Mouse (Mus musculus) induced T-regulatory cell, adult 2 months (primary cell): ENCODE data around the gene Rps23.

ENCODE experiments used
- DNase-seq: peaks from one replicate; pipeline ENCODE4 v3.0.0-alpha.2; 2012; ENCODE audit warnings: low read depth

Gene Rps23

DNA sequence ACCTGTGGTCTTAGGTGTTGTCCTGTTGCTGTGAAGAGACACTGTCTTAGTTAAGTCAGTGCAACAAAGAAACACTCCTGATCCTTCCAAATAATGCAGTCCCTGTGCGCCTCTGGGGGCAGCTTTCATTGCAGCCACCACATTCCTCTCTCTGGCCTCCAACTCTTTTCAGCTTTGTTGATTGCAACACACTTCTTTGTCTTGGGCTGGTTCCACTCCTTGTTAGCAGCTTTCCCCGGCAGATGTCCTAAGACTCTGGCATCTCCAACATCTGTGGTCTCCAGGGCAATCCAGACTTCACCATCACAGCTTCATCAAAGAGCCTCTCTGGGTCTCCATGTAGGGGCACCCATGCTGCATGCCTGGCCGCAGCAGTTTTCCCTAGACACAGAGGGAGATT lies 10.5 kb downstream of the Rps23 start:
- no peak for DNase-seq

DNA sequence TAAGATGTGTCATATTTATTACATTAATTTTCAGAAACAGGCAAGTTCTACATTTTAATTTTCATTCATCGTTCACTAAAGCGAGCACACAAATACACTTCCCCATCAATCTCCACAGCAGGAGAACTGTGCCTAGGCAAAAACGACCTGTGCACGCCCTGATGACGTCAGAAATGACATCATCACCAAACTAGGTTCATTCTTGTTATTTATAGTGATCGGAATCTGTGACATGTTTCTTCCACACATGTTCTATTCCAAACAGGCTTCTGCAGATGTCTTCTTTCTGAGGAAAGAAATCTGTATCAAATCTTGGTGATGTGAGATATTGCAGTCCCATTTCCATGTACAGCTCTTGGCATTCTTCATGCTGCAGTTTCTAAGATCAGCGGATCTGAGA lies 13.1 kb downstream of the Rps23 start:
- DNase-seq, result no peak

DNA sequence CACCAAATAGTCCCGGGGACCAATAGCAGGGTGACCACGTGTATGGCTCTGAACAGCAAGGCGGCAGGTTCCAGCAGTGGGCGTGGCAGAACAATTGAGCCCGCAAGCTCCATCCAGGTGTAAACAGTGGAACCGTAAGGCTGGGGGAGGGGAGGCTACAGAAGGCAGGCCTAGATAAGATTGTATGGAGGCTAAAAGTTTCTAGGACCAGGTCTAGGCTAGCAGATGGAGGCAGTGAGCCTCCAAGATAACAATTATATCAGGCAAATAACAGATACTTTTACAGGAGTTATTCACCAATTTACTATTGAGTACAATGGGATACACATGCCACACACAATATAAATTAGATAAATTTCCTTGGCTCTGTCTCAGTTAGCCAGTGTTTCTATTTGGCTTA lies 16.4 kb downstream of the Rps23 start:
- no peak for DNase-seq

DNA sequence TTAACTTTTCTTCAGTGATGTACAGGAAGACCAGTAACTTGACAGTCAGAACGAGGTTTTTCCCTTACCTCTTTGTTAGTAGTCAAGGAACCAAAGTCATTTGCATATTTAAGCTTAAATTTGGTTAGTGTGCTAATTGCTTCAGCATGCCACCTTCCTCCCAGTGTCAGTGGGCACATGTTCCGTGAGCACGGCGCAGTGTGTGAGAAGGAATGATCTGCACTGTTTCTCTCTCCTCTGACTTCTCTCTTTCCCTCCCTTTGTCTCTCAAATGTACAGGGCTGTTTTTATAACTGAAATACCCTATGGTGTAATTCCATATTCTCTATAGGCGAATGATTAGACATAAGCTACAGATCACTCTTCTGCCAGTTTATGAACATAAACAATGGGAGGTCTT lies 16.8 kb downstream of the Rps23 start:
- no peak for DNase-seq

DNA sequence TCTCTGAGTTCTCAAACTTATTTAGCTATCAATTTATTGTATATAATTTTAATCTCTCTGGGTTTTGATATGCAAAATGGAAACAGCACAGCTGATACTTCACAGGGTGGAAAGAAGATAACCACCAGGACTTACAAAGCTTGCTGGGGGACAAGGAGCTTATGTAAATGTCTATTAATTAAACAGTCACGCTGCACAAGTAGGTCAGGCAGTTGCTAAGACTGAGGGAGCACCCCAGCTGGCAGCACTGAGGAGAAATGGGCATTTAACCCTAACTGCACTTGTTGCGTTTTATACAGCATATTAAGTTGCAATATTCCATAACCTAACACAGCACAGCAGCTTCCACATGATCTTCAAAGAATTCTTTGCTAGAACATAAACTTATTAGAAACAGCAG lies 36.1 kb downstream of the Rps23 start:
- DNase-seq, result no peak

DNA sequence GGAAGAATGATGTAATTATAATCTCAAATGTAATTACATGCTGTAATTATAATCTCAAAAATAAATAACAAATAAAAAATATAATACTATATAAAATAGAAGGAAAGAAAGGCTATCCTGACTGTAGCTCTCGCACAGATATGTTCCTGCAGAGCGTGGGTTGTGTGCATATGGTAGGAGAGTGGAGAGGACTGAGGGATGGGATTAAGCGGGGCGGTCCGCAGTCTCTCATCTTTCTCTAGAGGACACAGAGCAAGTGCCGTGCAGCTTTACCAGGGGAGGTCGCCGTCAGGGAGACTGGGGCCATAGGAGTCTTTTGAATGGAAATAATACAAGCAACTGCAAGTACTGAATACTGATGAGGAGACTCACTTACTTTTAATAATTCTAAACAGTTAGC lies 37.8 kb downstream of the Rps23 start:
- DNase-seq, result no peak

DNA sequence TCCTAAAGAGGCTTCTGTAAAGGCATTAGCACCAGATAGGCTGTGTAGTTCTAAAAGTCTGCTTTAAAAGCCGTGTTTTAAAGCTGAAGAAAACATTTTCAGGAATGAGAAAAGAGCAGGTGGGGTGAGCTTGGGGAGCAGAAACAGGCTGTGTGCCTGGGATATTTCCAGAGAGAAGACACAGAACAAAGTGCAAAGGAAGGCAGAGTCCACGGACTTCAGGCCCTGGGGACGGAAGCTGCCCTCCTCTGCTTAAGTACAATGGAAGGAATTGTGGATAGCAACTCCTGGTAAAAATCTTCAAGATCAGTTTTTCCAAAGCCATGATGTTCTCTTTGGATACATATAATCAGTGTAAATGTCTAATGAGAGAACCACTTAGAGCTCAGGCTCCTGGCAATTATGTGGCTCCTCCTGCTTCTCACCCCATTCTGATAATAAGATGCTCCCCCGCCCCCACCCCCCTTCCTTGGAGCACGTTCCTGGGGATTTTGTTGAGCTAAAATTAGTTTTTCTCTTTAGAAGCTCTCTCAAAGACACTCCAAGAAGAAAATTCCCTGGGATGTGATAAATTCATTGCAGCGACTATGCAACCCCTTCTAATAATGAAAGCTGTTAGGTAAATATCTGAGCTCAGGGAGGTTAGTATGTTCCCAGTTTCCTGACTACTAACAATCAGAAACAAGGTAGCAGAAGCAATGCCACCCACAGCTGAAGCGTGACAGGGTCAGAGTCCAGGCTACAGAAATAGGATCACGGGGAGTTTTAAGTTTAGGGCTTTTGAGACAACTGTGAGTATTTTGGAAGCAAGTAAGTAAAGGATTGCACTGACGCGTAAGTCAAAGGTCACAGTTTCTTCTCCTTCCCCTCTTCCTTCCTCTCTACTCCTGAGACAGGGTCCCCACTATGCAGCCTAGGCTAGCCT lies 40.3 kb downstream of the Rps23 start:
- DNase-seq, result no peak

DNA sequence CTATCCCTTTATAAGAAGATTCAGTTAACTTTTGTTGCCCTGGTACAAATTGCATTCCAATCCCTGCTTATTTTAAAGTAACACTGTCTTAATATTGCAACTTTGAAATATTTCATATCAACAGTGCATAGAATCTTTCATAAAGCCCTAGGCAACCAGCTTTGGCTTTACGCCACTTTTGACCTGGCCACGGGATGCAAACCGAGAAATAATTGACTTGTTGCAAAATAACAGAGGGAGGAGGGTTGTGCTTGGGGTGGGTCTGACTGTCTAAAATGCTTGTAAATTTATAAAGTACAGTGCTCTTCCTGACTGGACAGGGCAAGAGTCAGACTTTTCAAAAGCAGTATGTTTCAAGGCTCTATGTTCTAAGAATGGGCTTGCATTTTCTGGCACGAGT lies 41.8 kb downstream of the Rps23 start:
- no peak for DNase-seq

DNA sequence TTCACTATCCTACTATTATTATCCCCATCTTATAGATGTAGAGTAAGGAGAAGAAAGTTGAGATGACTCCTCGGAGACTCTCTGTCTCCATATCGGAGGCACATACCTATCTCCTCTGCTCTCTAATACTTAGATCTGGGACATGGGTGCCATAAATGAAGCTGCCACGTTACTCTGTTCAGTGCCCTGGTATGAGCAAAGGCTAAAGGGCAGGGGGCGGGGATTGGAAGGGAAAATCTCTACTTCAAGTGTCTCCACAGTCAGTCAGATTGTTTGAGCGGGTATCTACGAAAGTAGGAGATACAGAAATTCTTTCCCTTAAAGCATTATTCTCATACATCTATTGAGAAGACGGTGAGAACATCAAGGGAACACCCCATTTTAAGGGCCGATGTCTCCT lies 43.2 kb downstream of the Rps23 start:
- DNase-seq, result no peak

DNA sequence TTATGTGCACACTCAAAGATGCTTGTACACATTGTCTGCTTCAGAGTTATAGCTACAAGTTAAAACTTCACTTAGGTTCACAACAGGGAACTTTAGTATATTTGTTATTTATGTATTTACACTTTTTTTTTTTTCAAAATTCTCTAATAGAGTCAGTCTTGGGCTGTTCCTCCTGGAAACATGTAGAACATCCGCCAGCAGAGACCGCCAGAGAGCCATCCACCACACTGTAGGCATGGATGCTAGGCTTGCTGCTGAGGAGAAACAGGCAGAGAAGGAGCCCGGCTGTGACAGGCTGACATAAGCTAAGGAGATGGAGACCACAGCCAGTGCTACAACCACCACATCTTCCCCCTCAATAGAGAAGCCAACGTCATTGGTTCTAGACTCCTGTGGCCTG lies 44.7 kb downstream of the Rps23 start:
- DNase-seq, result peak; percentile 79

DNA sequence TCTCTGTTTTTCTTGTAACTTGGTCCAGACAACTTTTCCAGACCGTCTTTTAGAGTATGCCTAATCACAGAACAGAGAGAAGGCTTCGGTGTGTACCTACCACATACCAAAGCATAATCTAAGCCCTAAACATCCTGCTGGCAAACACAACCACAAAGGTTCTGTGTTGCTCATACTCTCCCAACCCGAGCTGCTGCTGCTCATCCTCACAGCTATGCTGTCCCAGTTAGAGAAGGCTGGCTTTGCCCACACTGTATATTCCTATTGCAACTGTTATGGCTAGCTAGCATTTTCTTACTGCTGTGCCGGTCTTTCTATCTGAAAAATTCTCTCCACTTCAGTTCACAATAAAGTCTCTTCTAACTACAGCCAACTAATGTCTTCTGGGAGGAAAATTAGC lies 46.2 kb downstream of the Rps23 start:
- DNase-seq, result no peak

DNA sequence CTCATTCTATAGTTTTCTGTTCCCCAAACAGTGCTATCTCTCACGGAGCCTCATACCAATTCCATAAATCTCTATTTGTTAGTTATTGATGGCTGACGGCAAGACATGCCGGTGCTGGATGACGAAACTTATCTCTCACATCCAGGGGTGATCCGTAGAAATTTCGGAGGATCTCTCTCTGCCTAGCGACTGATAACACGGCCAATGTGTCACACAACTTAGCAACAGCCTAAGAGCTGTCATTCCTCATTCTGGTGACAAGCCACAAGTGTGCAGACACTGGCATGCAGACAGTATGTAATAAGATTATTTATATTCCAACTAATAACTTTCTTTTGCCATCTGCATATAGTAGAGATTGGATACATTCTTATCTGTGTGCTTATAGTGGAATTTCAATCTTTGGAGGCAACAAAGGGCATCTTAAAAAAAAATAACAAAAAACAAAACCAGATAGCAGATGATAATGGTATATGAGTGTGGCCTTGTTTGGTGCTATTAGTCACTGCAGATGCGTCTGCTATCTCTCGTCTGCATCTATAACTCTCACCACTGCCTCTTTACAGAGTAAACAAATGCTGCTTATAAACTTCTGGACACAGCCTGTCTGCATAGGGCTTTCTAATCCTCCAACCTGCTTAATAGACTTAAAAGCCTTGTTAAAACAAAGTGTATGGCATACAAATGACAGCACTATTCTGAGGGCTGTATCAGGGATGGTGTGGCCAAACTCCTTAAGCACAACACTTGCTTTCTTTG lies 47.7 kb downstream of the Rps23 start:
- no peak for DNase-seq

DNA sequence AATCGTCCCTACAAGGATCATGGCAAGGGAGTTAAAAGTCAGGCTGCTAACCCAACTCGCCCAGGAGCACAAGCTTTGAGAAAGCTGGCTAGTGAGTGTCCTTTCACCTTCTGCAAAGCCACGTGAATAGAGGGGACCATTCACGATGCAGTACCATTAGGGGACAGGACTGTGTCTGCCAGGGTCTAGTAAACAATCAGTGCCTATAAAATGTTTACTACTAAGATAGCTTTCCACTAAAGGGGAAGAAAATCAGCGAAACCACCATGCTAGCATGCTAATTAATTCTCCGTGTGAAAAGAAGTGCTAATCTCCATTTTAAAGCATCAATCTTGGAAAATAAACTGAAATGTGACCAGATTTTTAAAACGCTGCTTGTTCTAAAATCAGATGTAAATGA lies 50.7 kb downstream of the Rps23 start:
- DNase-seq, result no peak
